In the genomic region with DNA sequence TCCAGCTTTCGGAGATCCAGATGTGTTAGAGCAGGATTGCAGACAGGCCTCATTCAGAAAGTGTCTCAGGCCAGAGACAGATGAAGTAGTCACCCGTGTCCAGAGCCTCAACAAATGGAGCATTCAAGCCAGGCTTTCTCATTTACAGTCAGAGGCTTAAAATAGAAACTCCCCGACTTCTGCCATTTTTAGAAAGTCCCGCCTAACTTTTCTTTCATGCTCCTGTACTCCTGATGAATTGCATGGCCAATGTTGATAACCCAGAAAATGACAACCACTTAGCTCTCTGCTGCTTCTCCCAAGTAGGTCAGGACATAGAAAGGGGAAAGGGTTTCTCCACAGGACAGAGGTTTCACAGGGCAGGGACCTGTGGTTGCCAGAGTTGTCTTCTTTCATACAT, we compare ENCODE assay signal across 21 mouse cellular contexts.
A peak's percentile ranks its signal among the peaks of the same experiment; 100 is the strongest.
DNase-seq lines count a peak whose midpoint lies in the region; ATAC-seq and TF ChIP-seq lines count a peak whose summit lies in the region.
"Had no signal": no experiment of that assay in that cellular context is flagged by ENCODE, and none has a peak within 500 bp of the region (broad histone marks: within the 10 kb centered on the region; RNA-seq: fewer than 3 reads in every experiment).

No protein-coding gene starts in this region.

- H3K27me3 ChIP-seq in heart, embryonic 11.5 days (ENCODE audit: control insufficient read depth, insufficient read depth, low read length): no peaks in the 10 kb centered on the region
- H3K27me3 ChIP-seq in heart, adult 2 months (ENCODE audit: control insufficient read depth, insufficient read depth, low read length): no peaks in the 10 kb centered on the region
- H3K27me3 ChIP-seq in heart, embryonic 15.5 days: no peaks in the 10 kb centered on the region
- H3K27me3 ChIP-seq in stomach, postnatal 0 days (ENCODE audit: control insufficient read depth, insufficient read depth, low read length): no peaks in the 10 kb centered on the region
- H3K27me3 ChIP-seq: embryonic facial prominence, embryonic 13.5 days; hindbrain, embryonic 15.5 days had no signal

- no peak overlapping the region for H3K9ac ChIP-seq in heart, embryonic 11.5 days (ENCODE audit: low read depth, low read length)
- no peak overlapping the region for H3K9ac ChIP-seq in heart, adult 2 months (ENCODE audit: low read depth, low read length)
- no peak overlapping the region for H3K9ac ChIP-seq in heart, embryonic 15.5 days
- H3K9ac ChIP-seq in stomach, postnatal 0 days (ENCODE audit: low read length): no peak overlapping the region
- H3K9ac ChIP-seq: embryonic facial prominence, embryonic 13.5 days; hindbrain, embryonic 15.5 days had no signal

- TF ChIP-seq CTCF in heart, adult 2 months (IDR thresholded peaks at IDR 0.05): no peak
- no peak for TF ChIP-seq CTCF in stomach, postnatal 0 days (IDR thresholded peaks at IDR 0.05; ENCODE audit: low read depth)

- ATAC-seq in heart, embryonic 11.5 days (replicated peaks; ENCODE audit: insufficient number of reproducible peaks, low FRiP score, low TSS enrichment): no peak
- no peak; the same call in 1 of the 2 replicates for ATAC-seq in heart, embryonic 15.5 days (replicated peaks; ENCODE audit: insufficient number of reproducible peaks, insufficient read depth, low FRiP score, low read depth)
- ATAC-seq in stomach, postnatal 0 days (ENCODE audit: low FRiP score, low TSS enrichment): no peak
- ATAC-seq: CD4-positive, CD25-positive, alpha-beta regulatory T cell, adult 4 months; forebrain, embryonic 14.5 days; intestine, embryonic 16.5 days had no signal

- H3K9me3 ChIP-seq in heart, embryonic 11.5 days (replicated peaks; ENCODE audit: control insufficient read depth, low read length): no peaks in the 10 kb centered on the region
- H3K9me3 ChIP-seq in heart, embryonic 15.5 days (replicated peaks): no peaks in the 10 kb centered on the region
- H3K9me3 ChIP-seq in stomach, postnatal 0 days (ENCODE audit: control insufficient read depth, low read length): no peaks in the 10 kb centered on the region
- H3K9me3 ChIP-seq: embryonic facial prominence, embryonic 13.5 days; hindbrain, embryonic 15.5 days had no signal

- intact Hi-C loops in heart, adult 2 months (cut with DNase I): no loop called here

- no peak overlapping the region for H3K4me2 ChIP-seq in heart, embryonic 11.5 days
- no peak overlapping the region for H3K4me2 ChIP-seq in heart, embryonic 15.5 days
- no peak overlapping the region for H3K4me2 ChIP-seq in stomach, postnatal 0 days (replicated peaks; ENCODE audit: low read depth)
- H3K4me2 ChIP-seq: embryonic facial prominence, embryonic 13.5 days; hindbrain, embryonic 15.5 days had no signal

- H3K79me2 ChIP-seq in heart, adult 2 months (replicated peaks; ENCODE audit: control insufficient read depth, insufficient read depth, low read length): no peaks in the 10 kb centered on the region

- no peak for TF ChIP-seq EP300 in heart, adult 2 months (IDR thresholded peaks at IDR 0.05; ENCODE audit: insufficient read depth, low read depth, low read length)
- TF ChIP-seq EP300 in stomach, postnatal 0 days (optimal IDR thresholded peaks at IDR 0.05): no peak

- no peak overlapping the region for H3K4me3 ChIP-seq in heart, embryonic 11.5 days (ENCODE audit: low read depth, low read length)
- no peak overlapping the region for H3K4me3 ChIP-seq in heart, adult 2 months
- no peak overlapping the region for H3K4me3 ChIP-seq in heart, embryonic 15.5 days
- no peak overlapping the region for H3K4me3 ChIP-seq in stomach, postnatal 0 days (ENCODE audit: low read depth, low read length)
- H3K4me3 ChIP-seq: embryonic facial prominence, embryonic 13.5 days; gastrocnemius, adult 2 months; hindbrain, embryonic 15.5 days had no signal

- H3K27ac ChIP-seq in heart, embryonic 11.5 days (ENCODE audit: low read depth, low read length): peak overlapping the region; percentile 58
- no peak overlapping the region; the same call in 1 of the 2 replicates for H3K27ac ChIP-seq in heart, adult 2 months
- H3K27ac ChIP-seq in heart, embryonic 15.5 days: peak overlapping the region; percentile 44
- H3K27ac ChIP-seq in stomach, postnatal 0 days (replicated peaks): no peak overlapping the region
- H3K27ac ChIP-seq: embryonic facial prominence, embryonic 13.5 days; gastrocnemius, adult 2 months; hindbrain, embryonic 15.5 days had no signal

- 0 out of 2 replicates have a peak, but pooled peaks cover 15% of the 10 kb centered on the region for H3K4me1 ChIP-seq in heart, embryonic 11.5 days (ENCODE audit: control insufficient read depth, insufficient read depth, low read length)
- peaks cover 3% of the 10 kb centered on the region; the same call in 1 of the 2 replicates for H3K4me1 ChIP-seq in heart, adult 2 months (ENCODE audit: control insufficient read depth, insufficient read depth, low read length)
- peaks cover 9% of the 10 kb centered on the region; the same call in 1 of the 2 replicates for H3K4me1 ChIP-seq in heart, embryonic 15.5 days (replicated peaks)
- no peaks in the 10 kb centered on the region for H3K4me1 ChIP-seq in stomach, postnatal 0 days (replicated peaks; ENCODE audit: control insufficient read depth, insufficient read depth)
- H3K4me1 ChIP-seq: embryonic facial prominence, embryonic 13.5 days; hindbrain, embryonic 15.5 days had no signal

- 27% methylated on average over 4 of the region's 4 CpGs for WGBS in heart, embryonic 11.5 days (ENCODE audit: insufficient replicate concordance)
- WGBS in heart, adult 2 months: 38% methylated on average over 4 of the region's 4 CpGs
- WGBS in heart, embryonic 15.5 days: 28% methylated on average over 4 of the region's 4 CpGs
- 76% methylated on average over 4 of the region's 4 CpGs for WGBS in stomach, postnatal 0 days

- DNase-seq in heart, adult 11 months: peak; percentile 79
- DNase-seq in heart, postnatal 4 days: no peak
- no peak for DNase-seq in heart, adult 2 months
- DNase-seq in stomach, postnatal 0 days (ENCODE audit: low spot score): no peak
- DNase-seq in cerebellum, postnatal 36 days: no peak
- DNase-seq: adrenal gland, postnatal 10 days; B cell, adult 2 months; cerebellum, adult 11-12 months; cerebellum, adult 9-10 months; cerebellum, postnatal 25 days; gastrocnemius, adult 2 months; gastrocnemius, postnatal 25 days; kidney, adult 2 months had no signal

- H3K36me3 ChIP-seq in heart, embryonic 11.5 days (ENCODE audit: control insufficient read depth, insufficient read depth, low read length): no peaks in the 10 kb centered on the region
- H3K36me3 ChIP-seq in heart, adult 2 months (ENCODE audit: control insufficient read depth, insufficient read depth, low read length): no peaks in the 10 kb centered on the region
- no peaks in the 10 kb centered on the region for H3K36me3 ChIP-seq in heart, embryonic 15.5 days
- no peaks in the 10 kb centered on the region for H3K36me3 ChIP-seq in stomach, postnatal 0 days (ENCODE audit: control insufficient read depth, insufficient read depth, low read length)
- H3K36me3 ChIP-seq: embryonic facial prominence, embryonic 13.5 days; G1E; hindbrain, embryonic 15.5 days had no signal

- TF ChIP-seq POLR2A in heart, adult 2 months (IDR thresholded peaks at IDR 0.05; ENCODE audit: insufficient read depth, low read depth, low read length): no peak

Comparison
In these comparisons a context has a peak if more than half of its experiments do, and no peak if none do; other contexts are left out.
1. H3K27ac ChIP-seq: peak in heart, embryonic 11.5 days (single experiment) and heart, embryonic 15.5 days (single experiment); none in heart, adult 2 months (single experiment) and stomach, postnatal 0 days (single experiment).